8 mouse cellular contexts compared by ENCODE assay signal in genomic region chr8:70691230-70691629, GRCm38 (mm10). TPM values are rescaled to one million over a fixed set of nuclear protein-coding genes. Genes with fewer than 3 reads are reported as not detected.
A peak's percentile ranks its signal among the peaks of the same experiment; 100 is the strongest.
DNase-seq lines count a peak whose midpoint lies in the region; ATAC-seq and TF ChIP-seq lines count a peak whose summit lies in the region.

No protein-coding gene starts in this region.

- H3K4me1 ChIP-seq in heart, embryonic 11.5 days (ENCODE audit: control insufficient read depth, insufficient read depth, low read length) = peaks cover 22% of the 10 kb centered on the region
- peaks cover 77% of the 10 kb centered on the region for H3K4me1 ChIP-seq in E14TG2a.4 (replicated peaks; ENCODE audit: low read depth, low read length)
- H3K4me1 ChIP-seq in hindbrain, embryonic 10.5 days (replicated peaks) = peaks cover 62% of the 10 kb centered on the region
- peaks cover 39% of the 10 kb centered on the region for H3K4me1 ChIP-seq in liver, embryonic 15.5 days (replicated peaks)

- TF ChIP-seq CTCF in E14TG2a.4 (conservative IDR thresholded peaks at IDR 0.05; ENCODE audit: low read length) = no peak

- DNase-seq in heart, postnatal 10 days = no peak
- no peak for DNase-seq in hindbrain, embryonic 10.5 days (ENCODE audit: low spot score)
- DNase-seq in MN1 (ENCODE audit: low spot score) = no peak
- no peak for DNase-seq in embryo, embryonic 10 days (ENCODE audit: low spot score)

- ATAC-seq in heart, embryonic 11.5 days (replicated peaks; ENCODE audit: insufficient number of reproducible peaks, low FRiP score, low TSS enrichment) = no peak
- ATAC-seq in liver, embryonic 15.5 days (ENCODE audit: insufficient read depth) = no peak
- no peak for ATAC-seq in CD4-positive, CD25-positive, alpha-beta regulatory T cell, adult 4 months

- H3K9me3 ChIP-seq in heart, embryonic 11.5 days (replicated peaks; ENCODE audit: control insufficient read depth, low read length) = no peaks in the 10 kb centered on the region
- no peaks in the 10 kb centered on the region for H3K9me3 ChIP-seq in E14TG2a.4 (ENCODE audit: low read length)
- H3K9me3 ChIP-seq in hindbrain, embryonic 10.5 days = no peaks in the 10 kb centered on the region
- H3K9me3 ChIP-seq in liver, embryonic 15.5 days (replicated peaks) = no peaks in the 10 kb centered on the region

- H3K4me2 ChIP-seq in heart, embryonic 11.5 days = peak overlapping the region; percentile 70
- H3K4me2 ChIP-seq in liver, embryonic 15.5 days = peak overlapping the region; percentile 48; the same call in 1 of the 2 replicates

- H3K9ac ChIP-seq in heart, embryonic 11.5 days (ENCODE audit: low read depth, low read length) = peak overlapping the region; percentile 70
- H3K9ac ChIP-seq in liver, embryonic 15.5 days = no peak overlapping the region

- WGBS in heart, embryonic 11.5 days (ENCODE audit: insufficient replicate concordance) = 65% methylated on average over 4 of the region's 4 CpGs
- 56% methylated on average over 4 of the region's 4 CpGs for WGBS in hindbrain, embryonic 10.5 days
- WGBS in liver, embryonic 15.5 days (ENCODE audit: insufficient replicate concordance) = 72% methylated on average over 4 of the region's 4 CpGs

- no peaks in the 10 kb centered on the region for H3K36me3 ChIP-seq in heart, embryonic 11.5 days (ENCODE audit: control insufficient read depth, insufficient read depth, low read length)
- peaks cover 26% of the 10 kb centered on the region for H3K36me3 ChIP-seq in E14TG2a.4 (ENCODE audit: insufficient read depth, low read length)
- H3K36me3 ChIP-seq in hindbrain, embryonic 10.5 days = no peaks in the 10 kb centered on the region
- H3K36me3 ChIP-seq in liver, embryonic 15.5 days (replicated peaks) = no peaks in the 10 kb centered on the region

- peak overlapping the region; percentile 27; the same call in 1 of the 2 replicates for H3K4me3 ChIP-seq in heart, embryonic 11.5 days (ENCODE audit: low read depth, low read length)
- H3K4me3 ChIP-seq in E14TG2a.4 (replicated peaks; ENCODE audit: low read length) = peak overlapping the region; percentile 79
- peak overlapping the region; percentile 45 for H3K4me3 ChIP-seq in hindbrain, embryonic 10.5 days
- no peak overlapping the region for H3K4me3 ChIP-seq in liver, embryonic 15.5 days (replicated peaks)

- intact Hi-C loops in heart, postnatal 10 days (cut with DNase I) = loop anchor here (2.0 kb wide), 1 partner anchor 14 kb away; no protein-coding TSS in a partner anchor

- no peaks in the 10 kb centered on the region for H3K27me3 ChIP-seq in heart, embryonic 11.5 days (ENCODE audit: control insufficient read depth, insufficient read depth, low read length)
- no peaks in the 10 kb centered on the region for H3K27me3 ChIP-seq in E14TG2a.4 (ENCODE audit: insufficient read depth, low read length)
- H3K27me3 ChIP-seq in hindbrain, embryonic 10.5 days (ENCODE audit: insufficient read depth, poor library complexity, severe bottlenecking) = peaks cover 28% of the 10 kb centered on the region
- peaks cover 21% of the 10 kb centered on the region; the same call in 1 of the 2 replicates for H3K27me3 ChIP-seq in liver, embryonic 15.5 days

- H3K27ac ChIP-seq in heart, embryonic 11.5 days (ENCODE audit: low read depth, low read length) = peak overlapping the region; percentile 57; the same call in 1 of the 2 replicates
- peak overlapping the region; percentile 98 for H3K27ac ChIP-seq in hindbrain, embryonic 10.5 days
- H3K27ac ChIP-seq in liver, embryonic 15.5 days (replicated peaks) = no peak overlapping the region

RNA-seq across cellular contexts. Expression of gene Jund, which starts 7.5 kb away (rescaled TPM):
- polyA plus RNA-seq in heart, embryonic 11.5 days (2014; fragmentation: Nextera tagmentation; extraction: Ambion mirVana) = 97.8 and 102 TPM in 2 replicates
- total RNA-seq in heart, postnatal 10 days (2021) = 100 to 1,000 TPM; 178 to 214 TPM
- 64.6 and 128 TPM in 2 replicates for polyA plus RNA-seq in hindbrain, embryonic 10.5 days (2016; fragmentation: Nextera tagmentation; extraction: Ambion mirVana)
- 23.7 and 26.1 TPM in 2 replicates for polyA plus RNA-seq in liver, embryonic 15.5 days (2015; fragmentation: Nextera tagmentation; extraction: Ambion mirVana)
- 10 to 100 TPM in 1 of 2 experiments, 1 to 10 TPM in 1; 7.6 to 23.3 TPM for polyA plus RNA-seq in CD4-positive, CD25-positive, alpha-beta regulatory T cell, adult 4 months (2017; shearing (Covaris generic))

RNA-seq across cellular contexts. Expression of gene Iqcn, which starts 12.0 kb away (rescaled TPM):
- polyA plus RNA-seq in heart, embryonic 11.5 days (2014; fragmentation: Nextera tagmentation; extraction: Ambion mirVana) = not detected in 2 replicates
- under 1 TPM in 1 of 2 experiments, not detected in 1; 0.07 TPM for total RNA-seq in heart, postnatal 10 days (2021)
- 0.07 TPM in 1 of 2 replicates, not detected in the other for polyA plus RNA-seq in hindbrain, embryonic 10.5 days (2016; fragmentation: Nextera tagmentation; extraction: Ambion mirVana)
- 0.01 and 0.02 TPM in 2 replicates for polyA plus RNA-seq in liver, embryonic 15.5 days (2015; fragmentation: Nextera tagmentation; extraction: Ambion mirVana)
- polyA plus RNA-seq in CD4-positive, CD25-positive, alpha-beta regulatory T cell, adult 4 months (2017; shearing (Covaris generic)) = under 1 TPM in 1 of 2 experiments, not detected in 1; 0.07 TPM

RNA-seq across cellular contexts. Expression of gene Lsm4, which starts 18.2 kb away (rescaled TPM):
- 296 and 308 TPM in 2 replicates for polyA plus RNA-seq in heart, embryonic 11.5 days (2014; fragmentation: Nextera tagmentation; extraction: Ambion mirVana)
- 10 to 100 TPM; 82.8 to 94.1 TPM for total RNA-seq in heart, postnatal 10 days (2021)
- polyA plus RNA-seq in hindbrain, embryonic 10.5 days (2016; fragmentation: Nextera tagmentation; extraction: Ambion mirVana) = 344 and 354 TPM in 2 replicates
- polyA plus RNA-seq in liver, embryonic 15.5 days (2015; fragmentation: Nextera tagmentation; extraction: Ambion mirVana) = 148 and 155 TPM in 2 replicates
- polyA plus RNA-seq in CD4-positive, CD25-positive, alpha-beta regulatory T cell, adult 4 months (2017; shearing (Covaris generic)) = 10 to 100 TPM; 86.8 to 94.5 TPM

RNA-seq across cellular contexts. Expression of gene Gm3336, which starts 27.1 kb away (rescaled TPM):
- not detected in 2 replicates for polyA plus RNA-seq in heart, embryonic 11.5 days (2014; fragmentation: Nextera tagmentation; extraction: Ambion mirVana)
- total RNA-seq in heart, postnatal 10 days (2021) = not detected
- not detected in 2 replicates for polyA plus RNA-seq in hindbrain, embryonic 10.5 days (2016; fragmentation: Nextera tagmentation; extraction: Ambion mirVana)
- 0.13 and 0.35 TPM in 2 replicates for polyA plus RNA-seq in liver, embryonic 15.5 days (2015; fragmentation: Nextera tagmentation; extraction: Ambion mirVana)
- polyA plus RNA-seq in CD4-positive, CD25-positive, alpha-beta regulatory T cell, adult 4 months (2017; shearing (Covaris generic)) = not detected

RNA-seq across cellular contexts. Expression of gene Pgpep1, which starts 31.0 kb away (rescaled TPM):
- 38.9 and 41.6 TPM in 2 replicates for polyA plus RNA-seq in heart, embryonic 11.5 days (2014; fragmentation: Nextera tagmentation; extraction: Ambion mirVana)
- 10 to 100 TPM; 39.6 to 42.9 TPM for total RNA-seq in heart, postnatal 10 days (2021)
- polyA plus RNA-seq in hindbrain, embryonic 10.5 days (2016; fragmentation: Nextera tagmentation; extraction: Ambion mirVana) = 87.4 and 141 TPM in 2 replicates
- polyA plus RNA-seq in liver, embryonic 15.5 days (2015; fragmentation: Nextera tagmentation; extraction: Ambion mirVana) = 21.7 and 22.3 TPM in 2 replicates
- polyA plus RNA-seq in CD4-positive, CD25-positive, alpha-beta regulatory T cell, adult 4 months (2017; shearing (Covaris generic)) = 1 to 10 TPM; 7.0 to 9.5 TPM
